Mouse (Mus musculus) CD8-positive naive resting alpha-beta T cell, adult 2 months (primary cell): Measurements from ENCODE around the gene B3gat2.

Source experiments
- DNase-seq, 2 experiments: peaks; one replicate each; pipeline ENCODE4 v3.0.0; 2022; ENCODE audit warnings: low read depth in 2 of 2, low spot score in 2 of 2

The B3gat2 gene

GRCm38 (mm10) chr1:23761502-23762135 is at the start of gene B3gat2:
B3gat2 (plus strand) TSS chr1:23761753.
- DNase-seq, result no peak

GRCm38 (mm10) chr1:23720326-23720725 is 41.2 kb upstream of the B3gat2 start:
- DNase-seq, result no peak

GRCm38 (mm10) chr1:23721036-23721435 is 40.5 kb upstream of the B3gat2 start:
- DNase-seq, result no peak

- DNase-seq, result no peak
These were observed 38.8 kb upstream of the B3gat2 start for GRCm38 (mm10) chr1:23722469-23723372.

- no peak for DNase-seq
These were observed 30.2 kb upstream of the B3gat2 start for GRCm38 (mm10) chr1:23731324-23731723.

GRCm38 (mm10) chr1:23750864-23751532 is 10.6 kb upstream of the B3gat2 start:
- DNase-seq, result no peak

GRCm38 (mm10) chr1:23753091-23753490 is 8.5 kb upstream of the B3gat2 start:
- DNase-seq, result no peak

- no peak for DNase-seq
These were observed 8.0 kb upstream of the B3gat2 start for GRCm38 (mm10) chr1:23753591-23753990.

- no peak for DNase-seq
These were observed 7.2 kb upstream of the B3gat2 start for GRCm38 (mm10) chr1:23754340-23754739.

GRCm38 (mm10) chr1:23754967-23755366 is 6.6 kb upstream of the B3gat2 start:
- no peak for DNase-seq

- no peak for DNase-seq
These were observed 659 bp downstream of the B3gat2 start for GRCm38 (mm10) chr1:23762136-23762687.

GRCm38 (mm10) chr1:23762782-23763630 is 1.5 kb downstream of the B3gat2 start:
- peak; percentile 13 to 31 for DNase-seq

GRCm38 (mm10) chr1:23763726-23764125 is 2.2 kb downstream of the B3gat2 start:
- DNase-seq, result no peak

GRCm38 (mm10) chr1:23764710-23765109 is 3.2 kb downstream of the B3gat2 start:
- no peak for DNase-seq

- DNase-seq, result no peak
These were observed 11.5 kb downstream of the B3gat2 start for GRCm38 (mm10) chr1:23773039-23773438.

GRCm38 (mm10) chr1:23792737-23793533 is 31.4 kb downstream of the B3gat2 start:
- peak; percentile 11 to 30 for DNase-seq

- DNase-seq, result no peak
These were observed 36.8 kb downstream of the B3gat2 start for GRCm38 (mm10) chr1:23798306-23798705.

- DNase-seq, result no peak
These were observed 60.1 kb downstream of the B3gat2 start for GRCm38 (mm10) chr1:23821615-23822014.

- peak in 1 of 2 experiments; percentile 10 for DNase-seq
These were observed 65.6 kb downstream of the B3gat2 start for GRCm38 (mm10) chr1:23826887-23827758.
